Mouse (Mus musculus): ENCODE measurements around the gene Mbtd1. TPM values are rescaled to one million over a fixed set of nuclear protein-coding genes. Genes with fewer than 3 reads are reported as not detected.
A peak's percentile ranks its signal among the peaks of the same experiment; 100 is the strongest.

Gene Mbtd1
- polyA plus RNA-seq, 1 experiment from 2014 or later: 44.2 TPM

DNA sequence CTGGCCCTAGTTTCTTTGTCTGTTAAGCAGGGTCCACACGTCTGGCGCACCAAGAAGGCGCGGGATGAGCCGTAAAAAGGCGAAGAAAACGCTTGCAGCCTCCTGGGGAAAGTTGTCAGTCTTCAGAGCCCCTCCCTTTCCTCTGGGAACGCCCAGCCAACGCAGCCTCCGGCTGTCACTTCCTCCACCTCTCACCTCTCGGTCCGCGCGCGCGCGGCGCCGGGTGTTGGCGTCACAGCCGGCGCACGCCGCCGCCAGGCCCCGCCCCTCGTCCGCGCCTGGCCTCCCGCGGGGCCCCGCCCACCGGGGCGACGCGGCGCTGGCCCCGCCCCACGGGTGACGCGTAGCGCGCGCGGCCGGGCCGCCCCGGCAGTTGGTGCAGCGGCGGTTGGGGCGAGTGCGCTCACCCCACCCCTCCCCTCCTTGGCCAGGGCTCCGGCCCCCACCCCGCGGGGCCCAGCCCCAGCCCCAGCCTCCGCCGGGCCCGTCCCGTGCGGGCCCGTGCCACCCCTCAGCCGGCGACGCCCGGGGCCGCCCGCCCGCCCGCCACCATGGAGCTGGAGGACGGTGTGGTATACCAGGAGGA is 110.2 kb downstream of the Mbtd1 start, which contains the start of gene Spag9:
Gene Spag9 (plus strand): TSS at position 372 of the 586 bp plus-strand sequence.
- Histone ChIP-seq H3K36me3 (no peaks in the 10 kb centered on the region; the same call in 1 of the 2 replicates), H3K9ac (peak within 1 kb of the TSS; percentile 91), H3K4me1 (peaks cover 15% of the 10 kb centered on the region), H3K4me3 (peak within 1 kb of the TSS; percentile 91), H3K4me2 (replicated peaks) (peak within 1 kb of the TSS; percentile 97), H3K9me3 (no peaks in the 10 kb centered on the region), H3K27ac (peak within 1 kb of the TSS; percentile 76), H3K27me3 (replicated peaks) (no peaks in the 10 kb centered on the region)
- ATAC-seq (ENCODE audit: low FRiP score, low read depth): peak; percentile 95
- WGBS: under 1% methylated on average over 70 of the region's 70 CpGs

Other genes starting within 250 kb of the Mbtd1 start
- 41.3 and 41.7 TPM in 2 replicates for gene Utp18, start 86 bp upstream of the Mbtd1 start, polyA plus RNA-seq (2016; fragmentation: Nextera tagmentation; extraction: Ambion mirVana)
- 87.0 and 110 TPM in 2 replicates for gene Nme2, start 70.4 kb downstream of the Mbtd1 start, polyA plus RNA-seq (2016; fragmentation: Nextera tagmentation; extraction: Ambion mirVana)
- 346 and 367 TPM in 2 replicates for gene Gm20390, start 82.4 kb downstream of the Mbtd1 start, polyA plus RNA-seq (2016; fragmentation: Nextera tagmentation; extraction: Ambion mirVana)
- gene Nme1, start 82.7 kb downstream of the Mbtd1 start, polyA plus RNA-seq (2016; fragmentation: Nextera tagmentation; extraction: Ambion mirVana): 269 and 277 TPM in 2 replicates
- 96.2 and 100 TPM in 2 replicates for gene Spag9, start 110.2 kb downstream of the Mbtd1 start, polyA plus RNA-seq (2016; fragmentation: Nextera tagmentation; extraction: Ambion mirVana)

Measured in neural tube, embryonic 12.5 days (tissue).